Mouse (Mus musculus) heart, postnatal 0 days (tissue): ENCODE measurements at regions not wholly inside any gene's neighbourhood (a gene's known extent, or its start where the extent isn't known, plus 50 kb on each side); places are given as distances from the start of the nearest gene placed in this dataset.

Source experiments
- CTCF ChIP-seq: IDR thresholded peaks from 2 replicates; pipeline ENCODE4 v1.5.1; 2016; ENCODE audit warnings: antibody characterized with exemption, control low read depth, low read depth
- EP300 ChIP-seq: IDR thresholded peaks from 2 replicates; pipeline ENCODE4 v1.6.1; 2016; ENCODE audit warnings: antibody characterized with exemption, low read depth

DNA sequence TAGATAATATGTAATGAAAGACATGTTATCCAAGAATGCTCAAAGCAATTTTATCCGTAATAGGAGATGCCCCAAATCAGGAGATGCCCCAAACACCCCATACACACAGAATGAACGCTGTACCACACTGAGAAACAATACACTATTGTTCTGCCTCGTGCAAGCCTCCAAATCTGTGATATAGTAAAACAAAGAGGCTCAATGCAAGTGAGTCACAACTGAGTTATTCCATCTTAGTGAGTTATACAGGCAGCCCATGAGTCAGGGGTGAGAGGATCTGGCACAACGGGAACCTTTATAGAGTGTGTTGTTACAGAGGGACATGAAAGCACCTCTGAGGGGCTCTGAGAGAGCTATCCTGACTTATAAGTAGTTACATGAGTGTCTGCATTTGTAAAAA lies 145.3 kb downstream of the Gm12728 start:
- no peak for TF ChIP-seq EP300
- no peak for TF ChIP-seq CTCF
